Mouse (Mus musculus) heart, postnatal 0 days (tissue): ENCODE measurements around the gene Cpsf6. TPM values are rescaled to one million over a fixed set of nuclear protein-coding genes. Genes with fewer than 3 reads are reported as not detected.

Experiments
- ATAC-seq: fragments of 200-750 bp; cut with Nextera tagmentation; 2 replicates; pipeline ENCODE4 v1.8.0; 2017; ENCODE audit warnings: low read depth, moderate number of reproducible peaks, moderate library complexity; ENCODE audit not compliant: insufficient read depth
- DNase-seq: peaks from one replicate; pipeline ENCODE4 v3.0.0-alpha.2; 2016; ENCODE audit warnings: low spot score
- H3K27ac ChIP-seq: fragments of 300-500 bp; sonication (generic); 2 replicates; pipeline ENCODE4 v1.5.1; 2014; ENCODE audit warnings: low read depth, mild to moderate bottlenecking
- H3K27me3 ChIP-seq: fragments of 300-500 bp; sonication (generic); 2 replicates; pipeline ENCODE4 v1.6.1; 2014; ENCODE audit warnings: low read length, mixed read lengths; ENCODE audit not compliant: control insufficient read depth, insufficient read depth
- H3K36me3 ChIP-seq: fragments of 300-500 bp; sonication (generic); replicated peaks from 2 replicates; pipeline ENCODE4 v1.6.1; 2014; ENCODE audit warnings: low read length, mixed read lengths; ENCODE audit not compliant: control insufficient read depth, insufficient read depth
- H3K4me1 ChIP-seq: fragments of 300-500 bp; sonication (generic); 2 replicates; pipeline ENCODE4 v1.6.1; 2014; ENCODE audit warnings: antibody characterized with exemption; ENCODE audit not compliant: control insufficient read depth, insufficient read depth
- H3K4me2 ChIP-seq: fragments of 300-500 bp; sonication (generic); 2 replicates; pipeline ENCODE4 v1.6.1; 2014; ENCODE audit warnings: low read depth, mild to moderate bottlenecking, low read length, moderate library complexity
- H3K4me3 ChIP-seq: fragments of 300-500 bp; sonication (generic); 2 replicates; pipeline ENCODE4 v1.5.1; 2014; ENCODE audit warnings: low read depth, low read length
- H3K9ac ChIP-seq: fragments of 300-500 bp; sonication (generic); replicated peaks from 2 replicates; pipeline ENCODE4 v1.6.1; 2014; ENCODE audit warnings: low read depth, low read length, mixed read lengths
- H3K9me3 ChIP-seq: fragments of 300-500 bp; sonication (generic); replicated peaks from 2 replicates; pipeline ENCODE4 v1.6.1; 2016; ENCODE audit warnings: low read length; ENCODE audit not compliant: control insufficient read depth
- CTCF ChIP-seq: IDR thresholded peaks from 2 replicates; pipeline ENCODE4 v1.5.1; 2016; ENCODE audit warnings: antibody characterized with exemption, control low read depth, low read depth
- EP300 ChIP-seq: IDR thresholded peaks from 2 replicates; pipeline ENCODE4 v1.6.1; 2016; ENCODE audit warnings: antibody characterized with exemption, low read depth
- WGBS: fragments of 180-500 bp; shearing (Covaris S2); extraction: QIAGEN DNeasy Blood & Tissue Kit; methylation state at CpG from one replicate; pipeline ENCODE4 v1.1.7; 2014; 5-methylcytosine and 5-hydroxymethylcytosine counted together
- polyA plus RNA-seq: library from polyadenylated mRNA; unstranded; fragments of >200 nt; fragmentation: Nextera tagmentation; extraction: Ambion mirVana; gene quantifications from 2 replicates; pipeline ENCODE4 v1.2.1, GENCODE M21; 2015
- total RNA-seq: library from RNA; depleted of rRNA; stranded (reverse); fragments of >200 nt; gene quantifications from 2 replicates; pipeline ENCODE4 v1.2.3, GENCODE M21; 2014; ENCODE audit warnings: low replicate concordance

Gene Cpsf6
- total and polyA plus RNA-seq, 2 experiments from 2014 or later, result 55.7 to 57.8 TPM

- 25% methylated on average over 16 of the region's 16 CpGs for WGBS
- H3K36me3 ChIP-seq, result no peaks in the 10 kb centered on the region
- peak overlapping the region; percentile 88 for H3K4me2 ChIP-seq
- H3K27ac ChIP-seq, result no peak overlapping the region
- peak overlapping the region; percentile 98 for H3K4me3 ChIP-seq
- TF ChIP-seq EP300, result no peak
- TF ChIP-seq CTCF, result no peak
- peaks cover 7% of the 10 kb centered on the region for H3K4me1 ChIP-seq
- no peak overlapping the region for H3K9ac ChIP-seq
- no peaks in the 10 kb centered on the region for H3K9me3 ChIP-seq
- DNase-seq, result peak; percentile 18
- no peaks in the 10 kb centered on the region for H3K27me3 ChIP-seq
- no peak for ATAC-seq
Measured at GRCm38 (mm10) chr10:117377431-117378290, 2.2 kb downstream of the Cpsf6 start.

- Histone ChIP-seq H3K27me3 (no peaks in the 10 kb centered on the region), H3K4me3 (peak overlapping the region; percentile 98), H3K4me2 (peak overlapping the region; percentile 88), H3K36me3 (no peaks in the 10 kb centered on the region), H3K9me3 (no peaks in the 10 kb centered on the region), H3K9ac (peak overlapping the region; percentile 99), H3K4me1 (peaks cover 7% of the 10 kb centered on the region), H3K27ac (peak overlapping the region; percentile 97)
- WGBS, result under 1% methylated on average over 67 of the region's 86 CpGs
- DNase-seq (peak; percentile 88), ATAC-seq (peak; percentile 98)
- TF ChIP-seq CTCF (peak; percentile 14; the same call in 1 of the 2 replicates), EP300 (no peak)
Measured at GRCm38 (mm10) chr10:117376580-117377189, 3.1 kb downstream of the Cpsf6 start.

- DNase-seq, result peak; percentile 44
- WGBS, result under 1% methylated on average over 55 of the region's 74 CpGs
- no peak for TF ChIP-seq EP300
- TF ChIP-seq CTCF, result no peak
Measured at GRCm38 (mm10) chr10:117375841-117376579, 3.8 kb downstream of the Cpsf6 start.

GRCm38 (mm10) chr10:117375163-117375562, 4.7 kb downstream of the Cpsf6 start:
- 22% methylated on average over 10 of the region's 10 CpGs for WGBS
- Histone ChIP-seq H3K4me3 (peak overlapping the region; percentile 98), H3K4me1 (peaks cover 7% of the 10 kb centered on the region), H3K9me3 (no peaks in the 10 kb centered on the region), H3K36me3 (no peaks in the 10 kb centered on the region), H3K27ac (peak overlapping the region; percentile 97; the same call in 1 of the 2 replicates), H3K27me3 (no peaks in the 10 kb centered on the region), H3K9ac (peak overlapping the region; percentile 99), H3K4me2 (peak overlapping the region; percentile 88)
- ATAC-seq, result no peak
- DNase-seq, result no peak
- TF ChIP-seq CTCF (no peak), EP300 (no peak)

More at GRCm38 (mm10) chr10:117375841-117376579, 3.8 kb downstream of the Cpsf6 start:
- peaks cover 7% of the 10 kb centered on the region for H3K4me1 ChIP-seq
- no peaks in the 10 kb centered on the region for H3K9me3 ChIP-seq
- peak; percentile 76 for ATAC-seq
- peak overlapping the region; percentile 98 for H3K4me3 ChIP-seq
- no peaks in the 10 kb centered on the region for H3K36me3 ChIP-seq
- peak overlapping the region; percentile 88 for H3K4me2 ChIP-seq
- H3K27ac ChIP-seq, result peak overlapping the region; percentile 97
- no peaks in the 10 kb centered on the region for H3K27me3 ChIP-seq
- peak overlapping the region; percentile 99 for H3K9ac ChIP-seq

GRCm38 (mm10) chr10:117363106-117363505, 16.7 kb downstream of the Cpsf6 start:
- Histone ChIP-seq H3K27ac (no peak overlapping the region), H3K9ac (no peak overlapping the region), H3K9me3 (no peaks in the 10 kb centered on the region), H3K4me2 (no peak overlapping the region), H3K4me1 (no peaks in the 10 kb centered on the region), H3K27me3 (no peaks in the 10 kb centered on the region), H3K4me3 (no peak overlapping the region), H3K36me3 (peaks cover 62% of the 10 kb centered on the region)
- DNase-seq (peak; percentile 21), ATAC-seq (no peak)
- TF ChIP-seq CTCF, result peak; percentile 73
- TF ChIP-seq EP300, result no peak
- 44% methylated on average over 3 of the region's 3 CpGs for WGBS
